Mouse (Mus musculus): Measurements from ENCODE around the gene Rgs9bp. TPM values are rescaled to one million over a fixed set of nuclear protein-coding genes. Genes with fewer than 3 reads are reported as not detected.

The Rgs9bp gene
- not detected for polyA plus RNA-seq (2017; shearing (Covaris generic))

- ATAC-seq: peak; percentile 53
These were observed at the start of gene Rgs9bp for GRCm38 (mm10) chr7:35585191-35586054. TSS of gene Rgs9bp (minus strand) at chr7:35585582.

DNA sequence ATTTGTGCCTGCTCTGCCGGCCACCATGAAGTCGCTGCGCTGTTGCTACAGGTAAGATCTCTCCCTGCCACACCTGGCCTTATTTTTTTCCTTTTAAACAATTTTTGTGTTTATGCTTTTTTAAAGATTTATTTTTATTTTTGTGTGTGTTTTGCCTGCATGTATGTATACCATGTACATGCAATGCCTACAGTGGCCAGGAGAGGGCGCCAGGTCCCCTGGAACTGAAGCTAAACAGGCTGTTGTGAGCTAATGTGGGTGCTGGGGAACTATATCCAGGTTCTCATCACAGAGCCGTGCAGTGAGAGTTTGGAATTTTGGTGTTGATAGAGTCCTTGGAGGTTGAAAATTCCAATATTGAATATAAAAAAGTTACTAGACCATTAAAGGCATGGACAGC is 43.1 kb upstream of the Rgs9bp start:
- no peak for ATAC-seq

GRCm38 (mm10) chr7:35627371-35627770 is 42.0 kb upstream of the Rgs9bp start:
- no peak for ATAC-seq

- ATAC-seq: no peak
These were observed 40.7 kb upstream of the Rgs9bp start for GRCm38 (mm10) chr7:35626038-35626437.

DNA sequence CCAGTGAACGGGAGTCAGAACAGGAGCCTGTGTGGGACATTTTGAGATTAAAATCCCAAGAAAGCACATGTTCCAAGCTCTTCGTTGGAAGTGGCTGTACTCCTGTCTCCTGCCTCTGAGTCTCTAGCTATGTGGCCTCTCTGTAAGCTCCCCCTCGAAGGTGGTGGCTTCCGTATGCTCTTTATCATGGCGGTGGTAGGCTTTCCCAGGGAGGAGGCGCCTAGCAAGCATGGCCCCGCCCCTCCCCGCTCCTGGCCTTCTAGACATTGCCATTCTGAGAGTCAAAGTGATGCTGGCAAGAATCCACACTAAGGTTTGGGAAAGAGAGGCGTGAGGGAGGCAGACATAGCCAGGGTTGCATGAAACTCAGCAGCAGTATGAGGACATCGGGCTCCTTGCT is 37.2 kb upstream of the Rgs9bp start:
- ATAC-seq: no peak

GRCm38 (mm10) chr7:35617513-35617912 is 32.1 kb upstream of the Rgs9bp start:
- ATAC-seq: no peak

GRCm38 (mm10) chr7:35609245-35609644 is 23.9 kb upstream of the Rgs9bp start:
- ATAC-seq: no peak

- ATAC-seq: no peak
These were observed 21.4 kb upstream of the Rgs9bp start for GRCm38 (mm10) chr7:35606816-35607215.

DNA sequence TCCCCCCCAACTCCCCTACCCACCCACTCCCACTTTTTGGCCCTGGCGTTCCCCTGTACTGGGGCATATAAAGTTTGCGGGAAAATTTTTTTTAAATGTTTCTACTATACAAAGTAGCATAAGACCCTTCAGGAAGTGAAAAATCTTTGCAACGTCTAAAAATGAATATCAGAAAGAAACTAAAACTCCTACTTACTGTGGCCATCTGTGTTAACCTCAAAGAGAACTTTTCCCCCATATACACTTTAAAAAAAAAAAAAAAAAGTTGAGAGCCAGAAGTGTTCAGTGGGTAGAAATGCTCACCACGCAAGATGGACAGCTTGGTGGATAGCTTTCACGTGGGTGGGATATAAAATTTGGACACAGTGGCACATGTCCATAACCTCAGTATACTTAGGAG is 17.4 kb upstream of the Rgs9bp start:
- ATAC-seq: no peak

DNA sequence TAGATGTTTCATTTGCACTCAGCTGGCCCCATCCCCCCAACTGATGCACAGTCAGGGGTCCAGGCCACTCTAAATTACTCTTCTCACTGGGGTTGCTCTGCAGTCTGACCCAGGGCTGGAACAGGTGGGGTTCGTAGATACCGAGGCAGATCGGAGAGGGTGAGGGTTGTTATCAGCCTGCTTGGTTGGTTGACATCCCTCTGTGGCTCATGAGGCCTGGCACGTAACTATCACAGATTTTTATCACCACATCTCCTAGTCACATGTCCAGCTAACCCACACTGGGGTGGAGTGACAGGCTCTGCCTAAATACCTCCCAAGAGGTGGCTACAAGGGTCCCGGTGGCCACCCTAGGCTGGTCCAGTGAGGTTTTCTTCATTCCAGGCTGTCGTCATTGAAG is 15.7 kb upstream of the Rgs9bp start:
- no peak for ATAC-seq

GRCm38 (mm10) chr7:35600031-35600430 is 14.6 kb upstream of the Rgs9bp start:
- no peak for ATAC-seq

DNA sequence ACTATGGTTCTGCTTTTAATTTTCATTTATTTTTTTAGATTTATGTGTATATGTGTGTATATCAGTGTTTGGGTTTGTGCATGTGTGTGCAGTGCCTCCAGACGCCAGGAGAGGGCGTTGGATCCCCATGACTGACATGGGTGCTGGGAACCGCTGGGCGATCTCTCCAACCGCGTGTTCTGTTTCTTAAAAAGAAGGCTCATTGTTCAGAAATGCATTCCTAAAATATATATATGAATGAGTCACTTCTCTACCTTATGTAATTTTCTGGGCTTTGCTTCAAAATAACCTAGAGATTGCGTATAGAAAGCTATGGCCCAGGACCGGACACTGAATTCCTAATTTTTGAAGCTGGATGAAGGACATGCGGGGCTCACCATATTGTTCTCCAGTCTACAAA is 14.1 kb upstream of the Rgs9bp start:
- ATAC-seq: no peak

DNA sequence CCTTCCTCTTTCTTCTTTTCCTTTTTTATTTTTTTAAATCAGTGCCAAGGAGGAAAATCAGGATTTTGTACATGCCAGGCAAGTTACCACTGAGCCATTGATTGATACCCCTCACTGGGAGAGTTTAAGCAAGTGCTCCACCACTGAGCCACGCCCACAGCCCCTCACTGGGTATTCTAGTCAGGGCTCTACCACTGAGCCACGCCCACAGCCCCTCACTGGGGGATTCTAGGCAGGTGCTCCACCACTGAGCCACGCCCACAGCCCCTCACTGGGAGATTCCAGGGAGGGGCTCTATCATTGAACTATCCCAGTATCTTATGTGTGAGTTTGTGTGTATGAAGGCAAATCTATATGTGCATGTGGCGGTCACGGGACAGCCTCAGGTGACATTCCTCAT is 8.9 kb upstream of the Rgs9bp start:
- ATAC-seq: no peak

- ATAC-seq: no peak
These were observed 5.4 kb upstream of the Rgs9bp start for GRCm38 (mm10) chr7:35590731-35591191.

DNA sequence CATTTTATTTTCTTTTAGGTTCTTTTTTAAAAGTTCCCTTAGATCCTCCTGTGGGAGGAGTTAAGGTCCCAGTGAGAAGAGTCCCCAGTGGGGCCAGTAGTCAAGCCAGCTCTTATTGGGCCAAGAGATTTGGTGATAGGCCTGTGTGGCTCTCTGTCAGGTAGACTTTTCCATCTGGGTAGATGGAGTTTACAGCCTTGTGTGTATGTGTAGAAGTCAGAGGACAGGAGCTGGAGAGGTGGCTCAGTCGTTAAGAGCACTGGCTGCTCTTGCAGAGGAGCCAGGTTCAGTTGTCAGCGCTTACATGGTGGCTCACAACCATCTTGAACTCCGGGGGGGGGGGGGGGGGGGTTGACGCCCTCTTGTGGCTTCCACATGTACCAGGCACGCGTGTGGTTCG is 4.1 kb upstream of the Rgs9bp start:
- ATAC-seq: no peak

- ATAC-seq: no peak
These were observed 3.5 kb upstream of the Rgs9bp start for GRCm38 (mm10) chr7:35588680-35589428.

DNA sequence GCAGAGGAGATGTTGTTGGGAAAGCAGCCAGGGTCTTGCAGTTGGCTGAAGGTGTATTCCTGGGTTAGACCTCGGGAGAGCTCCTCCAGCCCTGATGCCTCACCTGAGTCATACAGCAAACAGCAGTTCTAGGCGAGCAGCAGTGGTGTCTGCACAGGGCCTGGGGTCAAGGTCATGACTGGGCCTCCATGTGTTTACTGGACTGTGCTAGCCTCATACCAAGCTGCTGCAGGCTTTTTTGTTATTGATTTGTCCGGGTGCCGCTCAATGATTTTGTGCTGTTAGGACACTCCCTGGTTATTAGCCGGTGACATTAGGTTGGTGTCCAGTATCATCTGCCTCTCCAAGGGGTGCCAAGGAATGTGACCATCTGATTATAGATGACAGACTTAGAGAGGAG is 2.3 kb upstream of the Rgs9bp start:
- ATAC-seq: no peak

DNA sequence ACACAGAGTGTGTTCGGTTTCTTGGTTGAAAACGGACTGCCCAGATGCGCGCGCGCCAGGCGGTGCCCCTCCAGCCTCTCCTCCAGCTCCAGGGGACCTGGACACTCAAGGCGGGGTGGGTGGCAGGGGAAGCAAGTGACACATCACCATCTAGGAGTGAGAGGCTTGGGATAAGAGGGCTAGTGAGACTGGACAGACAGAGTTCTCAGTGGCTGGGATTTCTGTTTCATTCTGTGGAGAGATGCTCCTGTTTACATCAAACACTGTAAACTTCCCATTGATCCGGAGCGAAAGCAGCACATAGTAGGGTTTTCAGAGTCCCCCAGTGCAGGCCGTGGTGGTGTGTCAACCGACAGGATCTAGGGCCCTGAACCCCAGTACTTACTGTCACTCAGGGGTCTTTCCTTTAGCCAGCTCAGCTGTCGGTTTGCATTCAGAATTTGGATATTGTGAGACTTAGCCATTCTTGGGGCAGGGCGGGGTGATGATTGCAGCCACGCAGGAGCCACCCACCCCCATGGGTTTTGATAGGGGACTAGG is 1.6 kb upstream of the Rgs9bp start:
- no peak for ATAC-seq

DNA sequence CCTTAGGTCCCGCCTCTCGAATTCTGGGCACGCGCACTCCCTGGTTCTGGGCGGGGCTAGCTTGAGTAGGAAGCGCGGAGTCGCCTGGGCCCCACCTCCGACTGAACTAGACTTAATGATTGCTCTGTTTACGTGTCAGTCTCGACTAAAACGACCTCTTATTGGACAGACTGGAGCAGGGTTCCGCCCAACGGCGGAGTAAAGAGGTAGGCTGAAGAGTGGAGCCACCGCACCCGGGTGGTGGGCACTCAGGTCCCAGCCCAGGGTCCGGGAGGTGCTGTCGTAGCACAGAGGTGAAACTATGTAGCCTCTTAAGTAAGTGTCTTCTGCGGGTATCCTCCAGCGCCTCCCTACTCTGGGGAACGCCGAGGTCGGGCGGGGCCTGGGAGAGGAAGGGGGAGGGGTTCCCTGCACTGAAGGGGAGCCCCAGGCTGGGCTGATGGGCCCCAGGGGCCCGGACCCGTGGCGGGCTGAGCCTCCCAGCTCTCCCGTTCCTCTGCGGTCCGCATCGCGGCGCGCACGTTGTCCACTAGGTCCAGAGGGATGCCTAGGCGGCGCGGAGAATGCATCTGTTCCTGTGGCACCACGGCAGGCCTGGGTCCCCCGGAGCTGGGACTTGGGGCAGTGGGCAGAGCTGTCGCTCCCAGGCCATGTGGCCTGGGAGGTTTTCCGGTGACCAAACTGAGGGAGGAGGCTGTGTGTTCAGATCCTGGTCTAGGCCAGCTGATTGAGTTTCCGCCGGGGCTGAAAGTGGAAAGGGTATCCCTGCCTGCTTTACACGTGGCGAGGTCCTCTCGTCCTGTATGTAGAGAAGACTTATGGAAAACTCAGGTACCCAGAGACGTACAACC is 898 bp upstream of the Rgs9bp start, which contains the start of gene Ankrd27:
Ankrd27 (plus strand) TSS at position 190 of the 851 bp plus-strand sequence.
- ATAC-seq: peak; percentile 93

- no peak for ATAC-seq
These were observed 594 bp downstream of the Rgs9bp start for GRCm38 (mm10) chr7:35584786-35585190.

DNA sequence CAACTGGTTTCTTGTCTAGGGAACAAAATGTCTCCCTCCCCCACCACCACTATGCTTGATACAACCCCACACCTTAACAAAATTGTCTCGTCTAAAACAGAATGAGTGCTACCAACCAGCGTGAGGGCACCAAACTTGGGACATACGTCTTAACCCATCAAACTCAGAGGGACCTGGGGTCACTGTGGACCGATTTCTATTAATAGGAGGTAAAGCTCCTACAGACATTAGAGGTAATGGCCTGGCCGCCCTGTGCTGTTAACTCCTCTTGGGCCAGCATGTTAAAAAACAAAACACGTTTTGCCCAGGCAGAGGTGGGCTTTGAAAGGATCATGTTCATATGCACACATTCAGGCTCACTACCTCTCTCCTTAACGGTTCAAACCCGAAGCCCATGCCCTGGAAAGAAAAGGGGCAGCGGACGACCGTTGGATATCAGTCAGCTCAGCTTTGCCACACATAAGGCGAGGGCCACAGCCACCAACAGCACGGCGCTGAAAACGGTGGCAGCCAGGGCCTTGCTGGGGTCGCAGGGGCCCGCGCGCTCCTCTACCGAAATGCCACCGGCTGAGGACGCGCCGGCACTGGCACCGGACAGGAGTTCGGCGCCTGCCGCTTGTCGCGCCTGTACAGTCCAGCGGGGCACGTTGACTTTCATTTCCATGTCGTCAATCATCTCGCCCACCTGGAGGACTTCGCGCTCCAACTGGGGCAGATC is 1.2 kb downstream of the Rgs9bp start:
- ATAC-seq: no peak
